Mouse (Mus musculus) stomach, embryonic 14.5 days (tissue): ENCODE results near the gene Hlcs. TPM values are rescaled to one million over a fixed set of nuclear protein-coding genes. Genes with fewer than 3 reads are reported as not detected.

Experiments
- ATAC-seq: fragments of 200-750 bp; cut with Nextera tagmentation; 2 replicates; pipeline ENCODE4 v1.8.0; 2017; ENCODE audit warnings: low read depth, moderate TSS enrichment; ENCODE audit not compliant: insufficient number of reproducible peaks, insufficient read depth, low FRiP score
- H3K27ac ChIP-seq: fragments of 300-500 bp; sonication (generic); 2 replicates; pipeline ENCODE4 v1.5.1; 2014; ENCODE audit warnings: mild to moderate bottlenecking, low read length, moderate library complexity, mixed read lengths
- H3K27me3 ChIP-seq: fragments of 300-500 bp; sonication (generic); 2 replicates; pipeline ENCODE4 v1.6.1; 2014; ENCODE audit warnings: low read length, control low read depth, mixed read lengths; ENCODE audit not compliant: control insufficient read depth, insufficient read depth
- H3K36me3 ChIP-seq: fragments of 300-500 bp; sonication (generic); 2 replicates; pipeline ENCODE4 v1.6.1; 2014; ENCODE audit warnings: mild to moderate bottlenecking, control low read depth, low read length, moderate library complexity, mixed read lengths; ENCODE audit not compliant: control insufficient read depth, insufficient read depth
- H3K4me1 ChIP-seq: fragments of 300-500 bp; sonication (generic); 2 replicates; pipeline ENCODE4 v1.6.1; 2014; ENCODE audit warnings: low read length, control low read depth, mixed read lengths; ENCODE audit not compliant: control insufficient read depth, insufficient read depth
- H3K4me2 ChIP-seq: fragments of 300-500 bp; sonication (generic); replicated peaks from 2 replicates; pipeline ENCODE4 v1.6.1; 2014; ENCODE audit warnings: low read depth, low read length, control low read depth
- H3K4me3 ChIP-seq: fragments of 300-500 bp; sonication (generic); 2 replicates; pipeline ENCODE4 v1.5.1; 2014; ENCODE audit warnings: low read depth, low read length, control low read depth
- H3K9ac ChIP-seq: fragments of 300-500 bp; sonication (generic); replicated peaks from 2 replicates; pipeline ENCODE4 v1.6.1; 2014; ENCODE audit warnings: low read depth, mild to moderate bottlenecking, control low read depth, low read length, moderate library complexity, mixed read lengths
- H3K9me3 ChIP-seq: fragments of 300-500 bp; sonication (generic); 2 replicates; pipeline ENCODE4 v1.6.1; 2016; ENCODE audit warnings: low read depth, low read length, control low read depth; ENCODE audit not compliant: control insufficient read depth
- WGBS: fragments of 180-500 bp; shearing (Covaris S2); extraction: QIAGEN DNeasy Blood & Tissue Kit; methylation state at CpG from one replicate; pipeline ENCODE4 v1.1.7; 2014; 5-methylcytosine and 5-hydroxymethylcytosine counted together
- polyA plus RNA-seq: library from polyadenylated mRNA; unstranded; fragments of >200 nt; fragmentation: Nextera tagmentation; extraction: Ambion mirVana; gene quantifications from 2 replicates; pipeline ENCODE4 v1.2.1, GENCODE M21; 2014

The Hlcs gene
- polyA plus RNA-seq, 1 experiment from 2014 or later, result 10.8 TPM

- no peak overlapping the region for H3K27ac ChIP-seq
- no peak for ATAC-seq
These were observed 52.3 kb downstream of the Hlcs start for GRCm38 (mm10) chr16:94260938-94261630.

DNA sequence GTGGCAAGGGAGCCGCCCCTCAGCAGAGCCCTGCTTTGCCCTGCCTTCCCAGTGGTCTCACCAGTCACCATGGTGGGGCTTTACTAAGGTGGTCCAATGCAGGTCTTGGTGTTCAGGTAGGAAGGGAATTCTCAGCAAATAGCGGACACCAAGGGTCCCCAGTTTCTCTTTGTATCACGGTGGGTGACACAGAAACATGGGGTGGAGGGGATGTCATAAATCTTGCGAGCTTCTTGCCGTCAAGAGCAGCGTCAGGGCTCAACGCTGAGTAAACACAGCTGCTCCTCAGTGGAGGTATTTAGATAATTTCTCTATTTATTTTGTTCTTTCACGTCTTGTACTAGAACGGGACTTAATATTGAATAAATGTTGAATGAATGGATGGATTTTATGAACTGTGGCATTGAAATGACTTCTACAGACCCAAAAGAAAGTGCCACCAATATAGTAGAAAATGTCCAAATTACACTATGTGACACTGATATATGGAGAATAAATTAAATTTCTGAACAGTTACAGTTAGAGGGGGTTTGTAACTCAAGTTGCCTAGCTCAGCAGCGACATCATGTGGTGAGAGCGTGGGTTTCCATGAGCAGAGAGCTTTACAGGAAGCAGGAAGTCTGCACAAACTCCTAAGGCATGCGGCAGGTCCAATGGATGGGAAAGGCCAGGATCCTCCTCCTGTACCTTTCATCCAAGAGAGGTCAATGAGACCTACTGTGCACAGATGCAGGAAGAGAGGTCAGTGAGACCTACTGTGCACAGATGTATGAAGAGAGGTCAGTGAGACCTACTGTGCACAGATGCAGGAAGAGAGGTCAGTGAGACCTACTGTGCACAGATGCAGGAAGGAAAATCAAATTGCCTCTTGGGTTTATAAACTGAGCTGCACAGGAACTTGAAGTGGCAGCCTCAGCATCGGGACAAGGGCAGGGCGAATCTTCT is 54.7 kb downstream of the Hlcs start:
- Histone ChIP-seq H3K9ac (no peak overlapping the region), H3K4me2 (no peak overlapping the region), H3K36me3 (no peaks in the 10 kb centered on the region), H3K4me3 (no peak overlapping the region), H3K9me3 (no peaks in the 10 kb centered on the region), H3K27me3 (no peaks in the 10 kb centered on the region), H3K27ac (no peak overlapping the region), H3K4me1 (peaks cover 7% of the 10 kb centered on the region; the same call in 1 of the 2 replicates)
- ATAC-seq, result peak; percentile 61; the same call in 1 of the 2 replicates
- WGBS, result 37% methylated on average over 14 of the region's 14 CpGs

More at GRCm38 (mm10) chr16:94260938-94261630, 52.3 kb downstream of the Hlcs start:
- Histone ChIP-seq H3K27me3 (no peaks in the 10 kb centered on the region), H3K9ac (no peak overlapping the region), H3K9me3 (no peaks in the 10 kb centered on the region), H3K4me3 (no peak overlapping the region), H3K4me2 (no peak overlapping the region), H3K4me1 (no peaks in the 10 kb centered on the region), H3K36me3 (no peaks in the 10 kb centered on the region)
- WGBS, result 79% methylated on average over 19 of the region's 19 CpGs

DNA sequence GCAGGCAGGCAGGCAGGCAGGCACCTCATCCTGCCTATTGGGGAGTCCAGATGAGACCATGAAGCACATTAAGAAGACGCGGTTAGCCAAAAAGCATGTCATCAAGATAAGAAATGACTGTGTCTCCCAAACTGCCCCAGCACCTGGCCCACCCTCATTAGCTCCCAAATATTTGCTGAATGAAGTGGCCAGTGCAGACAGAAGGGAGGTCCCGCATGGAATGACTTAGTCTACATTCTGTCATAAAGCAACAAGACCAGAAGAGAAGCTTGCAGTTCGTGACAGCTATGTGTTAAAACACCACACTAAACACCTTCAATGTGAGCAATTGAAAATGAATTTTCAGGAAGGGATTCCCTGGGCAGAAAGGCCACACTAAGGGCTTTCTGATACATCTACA is 57.8 kb downstream of the Hlcs start:
- H3K27ac ChIP-seq, result no peak overlapping the region
- WGBS, result 73% methylated on average over 4 of the region's 4 CpGs
- H3K9me3 ChIP-seq, result no peaks in the 10 kb centered on the region
- H3K27me3 ChIP-seq, result no peaks in the 10 kb centered on the region
- no peak overlapping the region for H3K4me2 ChIP-seq
- no peaks in the 10 kb centered on the region for H3K36me3 ChIP-seq
- no peak overlapping the region for H3K9ac ChIP-seq
- H3K4me1 ChIP-seq, result peaks cover 7% of the 10 kb centered on the region; the same call in 1 of the 2 replicates
- ATAC-seq, result no peak
- no peak overlapping the region for H3K4me3 ChIP-seq

- no peak for ATAC-seq
- Histone ChIP-seq H3K4me1 (peaks cover 11% of the 10 kb centered on the region), H3K9ac (no peak overlapping the region), H3K27ac (no peak overlapping the region), H3K9me3 (no peaks in the 10 kb centered on the region), H3K36me3 (no peaks in the 10 kb centered on the region), H3K4me2 (no peak overlapping the region), H3K4me3 (no peak overlapping the region), H3K27me3 (no peaks in the 10 kb centered on the region)
- WGBS, result 92% methylated on average over 6 of the region's 6 CpGs
These were observed 58.3 kb downstream of the Hlcs start for GRCm38 (mm10) chr16:94255035-94255434.

GRCm38 (mm10) chr16:94254415-94254891 is 58.9 kb downstream of the Hlcs start:
- Histone ChIP-seq H3K4me3 (no peak overlapping the region), H3K27ac (no peak overlapping the region), H3K36me3 (no peaks in the 10 kb centered on the region), H3K27me3 (no peaks in the 10 kb centered on the region), H3K4me1 (peaks cover 16% of the 10 kb centered on the region), H3K9me3 (no peaks in the 10 kb centered on the region), H3K4me2 (no peak overlapping the region), H3K9ac (no peak overlapping the region)
- no peak for ATAC-seq
- whole genome bisulfite sequencing, result 62% methylated on average over 12 of the region's 12 CpGs

DNA sequence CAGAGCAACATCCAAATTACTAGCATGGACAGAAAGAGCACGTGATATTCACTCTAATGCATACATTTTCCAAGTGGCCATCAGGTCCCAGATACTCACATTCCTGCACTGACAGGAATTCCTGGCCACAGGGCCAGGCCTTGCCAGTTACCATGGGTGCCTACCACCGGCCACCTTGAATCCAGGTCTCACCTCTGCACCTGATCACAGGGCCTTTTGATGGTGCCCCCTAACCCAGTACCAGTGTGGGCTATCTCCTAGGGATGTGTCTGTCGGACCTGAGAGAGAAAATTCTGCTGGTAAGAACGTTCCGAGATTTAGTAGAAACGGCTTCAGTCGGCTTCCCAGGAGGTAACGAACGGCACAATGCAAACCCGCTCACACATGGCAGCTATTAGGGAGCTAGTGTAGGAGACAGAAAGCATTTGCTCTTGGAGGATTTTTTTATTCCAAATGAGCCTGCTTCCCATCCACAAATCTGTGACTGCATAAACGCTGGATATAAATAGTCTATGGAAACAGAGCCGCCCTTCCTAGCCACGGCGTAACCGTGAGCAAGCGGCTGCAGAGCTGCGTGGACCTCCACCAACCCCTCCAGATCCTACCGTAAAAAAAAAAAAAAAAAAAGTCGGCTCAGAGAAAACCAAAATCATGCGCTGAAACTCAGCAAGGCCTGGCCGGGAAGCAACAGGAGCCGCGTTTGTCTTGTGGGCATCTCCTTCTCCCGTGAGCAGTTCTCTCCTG is 59.5 kb downstream of the Hlcs start:
- Histone ChIP-seq H3K4me2 (no peak overlapping the region), H3K4me1 (peaks cover 16% of the 10 kb centered on the region), H3K36me3 (no peaks in the 10 kb centered on the region), H3K4me3 (no peak overlapping the region), H3K9me3 (no peaks in the 10 kb centered on the region), H3K27ac (no peak overlapping the region), H3K27me3 (no peaks in the 10 kb centered on the region), H3K9ac (no peak overlapping the region)
- 66% methylated on average over 24 of the region's 24 CpGs for WGBS
- no peak for ATAC-seq

DNA sequence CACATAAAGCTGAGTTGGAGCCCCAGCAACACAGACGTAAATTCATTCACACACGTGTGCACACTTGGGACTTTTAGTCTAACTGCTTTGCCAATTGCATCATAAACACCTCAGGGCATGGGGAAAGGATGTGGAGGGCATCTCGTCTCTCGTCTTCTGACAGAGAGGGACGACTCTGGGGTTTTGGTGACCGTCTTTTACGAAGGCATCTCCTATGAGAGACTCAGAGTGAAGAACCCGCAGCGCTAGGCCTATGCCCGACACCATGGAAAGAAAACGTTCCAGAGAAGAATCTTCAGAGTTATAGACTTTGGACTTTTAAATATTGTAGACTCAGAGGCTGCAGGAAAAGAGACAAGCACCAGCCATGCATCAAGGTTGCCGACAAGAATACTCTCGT is 61.6 kb downstream of the Hlcs start:
- Histone ChIP-seq H3K9me3 (no peaks in the 10 kb centered on the region), H3K4me1 (peaks cover 16% of the 10 kb centered on the region), H3K4me2 (no peak overlapping the region), H3K27ac (no peak overlapping the region), H3K4me3 (no peak overlapping the region), H3K27me3 (no peaks in the 10 kb centered on the region), H3K9ac (no peak overlapping the region), H3K36me3 (no peaks in the 10 kb centered on the region)
- 86% methylated on average over 13 of the region's 13 CpGs for WGBS
- no peak for ATAC-seq
